Comparison of ENCODE assay signal across 7 mouse cellular contexts in the genomic region with DNA sequence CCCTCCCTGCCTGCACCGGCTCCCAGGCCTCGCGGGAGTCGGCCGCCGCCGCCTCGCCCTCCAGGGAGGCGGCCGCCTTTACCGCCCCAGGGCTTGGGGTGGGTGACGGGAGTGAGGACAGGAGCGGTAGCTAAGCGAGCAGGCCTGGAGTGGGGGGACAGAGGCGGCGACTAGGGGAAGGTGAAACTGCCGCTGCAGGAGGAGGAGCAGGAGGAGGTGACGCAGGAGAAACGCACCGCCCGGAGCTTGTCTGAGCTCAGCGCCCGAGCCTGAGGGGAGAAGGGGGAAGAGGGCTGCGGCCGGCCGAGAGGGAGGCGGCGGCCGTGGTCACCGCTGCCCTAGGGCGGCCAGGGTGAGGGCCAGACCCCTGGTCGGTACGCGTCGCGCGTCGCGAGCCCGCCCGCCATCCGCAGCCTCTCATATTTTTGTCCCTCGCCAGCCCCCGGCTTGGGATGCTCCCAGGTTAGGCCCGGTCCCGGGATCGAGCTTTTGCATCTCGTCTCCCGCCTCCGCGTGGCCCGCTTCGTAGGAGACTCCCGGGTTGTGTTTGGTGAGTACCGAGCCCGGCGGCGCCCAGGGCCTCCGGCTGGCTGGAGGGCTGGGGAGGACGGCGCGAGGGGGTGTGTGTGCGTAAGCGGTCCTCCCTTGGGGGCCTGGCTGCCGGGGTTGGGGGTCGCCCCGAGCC. TPM values are rescaled to one million over a fixed set of nuclear protein-coding genes. Genes with fewer than 3 reads are reported as not detected.
DNase-seq lines count a peak whose midpoint lies in the region; ATAC-seq and TF ChIP-seq lines count a peak whose summit lies in the region.

No protein-coding gene starts in this region.

- no peaks in the 10 kb centered on the region for H3K36me3 ChIP-seq in intestine, postnatal 0 days (ENCODE audit: control insufficient read depth, insufficient read depth)
- H3K36me3 ChIP-seq in midbrain, embryonic 11.5 days (ENCODE audit: control insufficient read depth, insufficient read depth, low read length), result no peaks in the 10 kb centered on the region

- H3K4me1 ChIP-seq in intestine, postnatal 0 days (replicated peaks; ENCODE audit: control insufficient read depth, insufficient read depth, low read length), result no peaks in the 10 kb centered on the region
- no peaks in the 10 kb centered on the region for H3K4me1 ChIP-seq in midbrain, embryonic 11.5 days (ENCODE audit: control insufficient read depth, insufficient read depth, low read length)

- intact Hi-C loops in left cerebral cortex, postnatal 4 days (cut with DNase I), result loop anchor here (5.0 kb wide), 1 partner anchor 200 kb away; no protein-coding TSS in a partner anchor

- peak; percentile 44 to 61 for DNase-seq in adrenal gland, adult 18-20 months (ENCODE audit: low spot score in 2 of 2)
- peak; percentile 50 for DNase-seq in embryo, embryonic 11 days
- DNase-seq in gastrocnemius, postnatal 4 days (ENCODE audit: low spot score in 2 of 2), result peak; percentile 45 to 64
- peak; percentile 49 for DNase-seq in left cerebral cortex, postnatal 4 days
- DNase-seq in midbrain, embryonic 11.5 days (ENCODE audit: low spot score, missing footprints), result peak; percentile 89
- peak; percentile 62 for DNase-seq in skeletal muscle tissue, adult 2 months (ENCODE audit: low read depth, low spot score)

- no peak for TF ChIP-seq CTCF in intestine, postnatal 0 days (IDR thresholded peaks at IDR 0.05; ENCODE audit: low read depth)

- peak overlapping the region; percentile 79 for H3K9ac ChIP-seq in intestine, postnatal 0 days (ENCODE audit: low read depth, low read length)
- peak overlapping the region; percentile 88 for H3K9ac ChIP-seq in midbrain, embryonic 11.5 days (ENCODE audit: low read length)

- ATAC-seq in intestine, postnatal 0 days, result peak; percentile 58
- ATAC-seq in midbrain, embryonic 11.5 days (ENCODE audit: low FRiP score), result peak; percentile 16

- H3K4me2 ChIP-seq in intestine, postnatal 0 days (replicated peaks; ENCODE audit: low read depth), result peak overlapping the region; percentile 65
- H3K4me2 ChIP-seq in midbrain, embryonic 11.5 days, result peak overlapping the region; percentile 30

- no peaks in the 10 kb centered on the region for H3K9me3 ChIP-seq in intestine, postnatal 0 days (ENCODE audit: control insufficient read depth)
- H3K9me3 ChIP-seq in midbrain, embryonic 11.5 days (ENCODE audit: control insufficient read depth, low read length), result no peaks in the 10 kb centered on the region

- peak overlapping the region; percentile 72 for H3K4me3 ChIP-seq in intestine, postnatal 0 days (ENCODE audit: low read depth, low read length)
- H3K4me3 ChIP-seq in midbrain, embryonic 11.5 days (ENCODE audit: low read depth, low read length), result peak overlapping the region; percentile 73

- WGBS in intestine, postnatal 0 days, result 18% methylated on average over 60 of the region's 67 CpGs
- 22% methylated on average over 25 of the region's 67 CpGs for WGBS in midbrain, embryonic 11.5 days

- peak overlapping the region; percentile 96 for H3K27ac ChIP-seq in intestine, postnatal 0 days (ENCODE audit: low read depth, low read length)
- peak overlapping the region; percentile 89 for H3K27ac ChIP-seq in midbrain, embryonic 11.5 days (ENCODE audit: low read depth, low read length)

- H3K27me3 ChIP-seq in intestine, postnatal 0 days (replicated peaks; ENCODE audit: control insufficient read depth, insufficient read depth, low read length), result no peaks in the 10 kb centered on the region
- H3K27me3 ChIP-seq in midbrain, embryonic 11.5 days (ENCODE audit: control insufficient read depth, insufficient read depth, low read length), result no peaks in the 10 kb centered on the region

RNA-seq across cellular contexts. Expression of a gene that starts 0.6 kb away (rescaled TPM):
- total RNA-seq in adrenal gland, adult 18-20 months (2021), result 100 to 1,000 TPM; 173 to 207 TPM
- total RNA-seq in gastrocnemius, postnatal 4 days (2021), result 100 to 1,000 TPM; 157 to 162 TPM
- polyA plus RNA-seq in intestine, postnatal 0 days (2015; fragmentation: Nextera tagmentation; extraction: Ambion mirVana), result 16.4 and 17.3 TPM in 2 replicates
- 100 to 1,000 TPM; 266 to 275 TPM for total RNA-seq in left cerebral cortex, postnatal 4 days (2021)
- polyA plus RNA-seq in midbrain, embryonic 11.5 days (2014; fragmentation: Nextera tagmentation; extraction: Ambion mirVana), result 58.2 and 72.7 TPM in 2 replicates

Comparison
In these comparisons a context has a peak if more than half of its experiments do, and no peak if none do; other contexts are left out.
1. Peak in every context shown above with its lines: DNase-seq, ATAC-seq, H3K4me3 ChIP-seq and H3K27ac ChIP-seq.